Comparison of ENCODE assay signal across 15 mouse cellular contexts in genomic region chr7:99953442-99954098, GRCm38 (mm10). TPM values are rescaled to one million over a fixed set of nuclear protein-coding genes. Genes with fewer than 3 reads are reported as not detected.
DNase-seq lines count a peak whose midpoint lies in the region; ATAC-seq and TF ChIP-seq lines count a peak whose summit lies in the region.
"Had no signal": no experiment of that assay in that cellular context is flagged by ENCODE, and none has a peak within 500 bp of the region (broad histone marks: within the 10 kb centered on the region; RNA-seq: fewer than 3 reads in every experiment).

No protein-coding gene starts in this region.

- WGBS in limb, embryonic 14.5 days, result 67% methylated on average over 6 of the region's 6 CpGs

- intact Hi-C loops in gastrocnemius, adult 2 months (cut with DNase I), result no loop called here
- intact Hi-C loops in gastrocnemius, postnatal 36 days (cut with DNase I), result no loop called here

- peak overlapping the region; percentile 25; the same call in 1 of the 2 replicates for H3K27ac ChIP-seq in gastrocnemius, adult 2 months
- 0 out of 2 replicates have a peak overlapping the region, but pooled peaks have one; percentile 3 for H3K27ac ChIP-seq in limb, embryonic 14.5 days (replicated peaks; ENCODE audit: low read depth, low read length)
- H3K27ac ChIP-seq: limb, embryonic 13.5 days had no signal

- ATAC-seq in limb, embryonic 14.5 days (ENCODE audit: low FRiP score, low read depth), result no peak
- ATAC-seq: lung, postnatal 0 days had no signal

- H3K9ac ChIP-seq in limb, embryonic 14.5 days (ENCODE audit: low read depth, low read length, severe bottlenecking), result no peak overlapping the region
- H3K9ac ChIP-seq: limb, embryonic 13.5 days had no signal

- no peaks in the 10 kb centered on the region for H3K27me3 ChIP-seq in limb, embryonic 14.5 days (ENCODE audit: control insufficient read depth, insufficient read depth, low read length)
- H3K27me3 ChIP-seq: limb, embryonic 13.5 days had no signal

- DNase-seq in gastrocnemius, adult 2 months, result no peak
- no peak for DNase-seq in gastrocnemius, postnatal 36 days
- peak; percentile 19 for DNase-seq in thymus, postnatal 0 days (ENCODE audit: low spot score)
- no peak for DNase-seq in thymus, adult 18-20 months
- no peak for DNase-seq in limb, embryonic 14.5 days (ENCODE audit: low spot score)
- DNase-seq in c-Kit-positive CD71-positive TER-119-positive erythroid progenitor cells, embryonic 14.5 days (ENCODE audit: low spot score), result no peak
- DNase-seq in embryo, embryonic 9.5 days (ENCODE audit: extremely low spot score), result no peak
- no peak for DNase-seq in kidney, postnatal 10 days
- DNase-seq: adrenal gland, adult 8-10 months; cerebellum, adult 9-10 months; gastrocnemius, postnatal 10 days; retina, postnatal 1 day had no signal

- TF ChIP-seq CTCF in gastrocnemius, adult 2 months (IDR thresholded peaks at IDR 0.05), result no peak

- no peaks in the 10 kb centered on the region for H3K9me3 ChIP-seq in limb, embryonic 14.5 days (ENCODE audit: control insufficient read depth, low read length)
- H3K9me3 ChIP-seq: G1E; limb, embryonic 13.5 days had no signal

- no peak overlapping the region for H3K4me2 ChIP-seq in limb, embryonic 14.5 days (replicated peaks; ENCODE audit: low read depth, low read length, severe bottlenecking)
- H3K4me2 ChIP-seq: limb, embryonic 13.5 days had no signal

- H3K4me3 ChIP-seq in gastrocnemius, adult 2 months, result no peak overlapping the region
- no peak overlapping the region for H3K4me3 ChIP-seq in limb, embryonic 14.5 days (replicated peaks; ENCODE audit: low read length)
- H3K4me3 ChIP-seq: limb, embryonic 13.5 days had no signal

- H3K36me3 ChIP-seq in limb, embryonic 14.5 days (ENCODE audit: control insufficient read depth, insufficient read depth, low read length), result peaks cover 17% of the 10 kb centered on the region

- TF ChIP-seq POLR2A in limb, embryonic 14.5 days (IDR thresholded peaks at IDR 0.05; ENCODE audit: borderline replicate concordance, extremely low read depth, insufficient read depth, insufficient read length), result no peak

- peaks cover 8% of the 10 kb centered on the region; the same call in 1 of the 2 replicates for H3K4me1 ChIP-seq in limb, embryonic 14.5 days (ENCODE audit: control insufficient read depth, insufficient read depth, low read length)

RNA-seq across cellular contexts. Expression of gene Rnf169, which starts 26.7 kb away (rescaled TPM):
- total RNA-seq in gastrocnemius, adult 2 months (2021), result 1 to 10 TPM; 8.1 to 10.0 TPM
- 1 to 10 TPM; 4.2 to 6.3 TPM for total RNA-seq in gastrocnemius, postnatal 36 days (2021)
- polyA plus RNA-seq in thymus, postnatal 0 days (2015; fragmentation: Nextera tagmentation; extraction: Ambion mirVana), result 5.0 and 7.0 TPM in 2 replicates
- polyA plus RNA-seq in limb, embryonic 14.5 days (2012; rRNA removed), result 9.7 and 10.5 TPM in 2 replicates
- polyA plus RNA-seq in limb, embryonic 14.5 days (2014; fragmentation: Nextera tagmentation; extraction: Ambion mirVana), result 7.3 and 9.6 TPM in 2 replicates

RNA-seq across cellular contexts. Expression of gene Chrdl2, which starts 52.4 kb away (rescaled TPM):
- total RNA-seq in gastrocnemius, adult 2 months (2021), result 1 to 10 TPM; 2.0 to 3.2 TPM
- 1 to 10 TPM; 2.3 to 2.4 TPM for total RNA-seq in gastrocnemius, postnatal 36 days (2021)
- polyA plus RNA-seq in thymus, postnatal 0 days (2015; fragmentation: Nextera tagmentation; extraction: Ambion mirVana), result 0.08 TPM in 1 of 2 replicates, not detected in the other
- polyA plus RNA-seq in limb, embryonic 14.5 days (2012; rRNA removed), result 4.0 and 4.6 TPM in 2 replicates
- polyA plus RNA-seq in limb, embryonic 14.5 days (2014; fragmentation: Nextera tagmentation; extraction: Ambion mirVana), result 2.1 and 2.6 TPM in 2 replicates
- total RNA-seq: adrenal gland, adult 8-10 months had no signal
- polyA plus RNA-seq: G1E had no signal
